ENCODE assay signal across 24 mouse cellular contexts in genomic region chr15:44288704-44289103, GRCm38 (mm10).
DNase-seq lines count a peak whose midpoint lies in the region; ATAC-seq lines count a peak whose summit lies in the region.
"Had no signal": no experiment of that assay in that cellular context is flagged by ENCODE, and none has a peak within 500 bp of the region (broad histone marks: within the 10 kb centered on the region; RNA-seq: fewer than 3 reads in every experiment).

No protein-coding gene starts in this region.

- no peaks in the 10 kb centered on the region for H3K36me3 ChIP-seq in forebrain, embryonic 14.5 days (ENCODE audit: control insufficient read depth, insufficient read depth, low read length)
- no peaks in the 10 kb centered on the region for H3K36me3 ChIP-seq in embryonic facial prominence, embryonic 10.5 days (replicated peaks)
- no peaks in the 10 kb centered on the region for H3K36me3 ChIP-seq in heart, embryonic 11.5 days (ENCODE audit: control insufficient read depth, insufficient read depth, low read length)
- H3K36me3 ChIP-seq: embryonic facial prominence, embryonic 13.5 days; heart, embryonic 13.5 days; hindbrain, embryonic 12.5 days had no signal

- ATAC-seq in forebrain, embryonic 14.5 days, result peak; percentile 76
- ATAC-seq in heart, embryonic 11.5 days (replicated peaks; ENCODE audit: insufficient number of reproducible peaks, low FRiP score, low TSS enrichment), result no peak
- ATAC-seq: CD4-positive, CD25-positive, alpha-beta regulatory T cell, adult 4 months; inflammation-experienced regulatory T-cells, adult 6 months; liver, postnatal 0 days; lung, postnatal 0 days; Patski had no signal

- DNase-seq in cerebellum, adult 18-20 months, result peak; percentile 8 to 21
- DNase-seq in cerebellum, adult 8-10 months, result no peak
- DNase-seq in brain, adult 2 months (ENCODE audit: low read depth, low spot score), result peak; percentile 5
- peak; percentile 39 for DNase-seq in cerebellum, adult 9-11 months
- DNase-seq in forebrain, embryonic 14.5 days (ENCODE audit: low spot score), result peak; percentile 46
- no peak for DNase-seq in embryonic facial prominence, embryonic 10.5 days (ENCODE audit: low spot score)
- no peak for DNase-seq in frontal cortex, postnatal 14 days (ENCODE audit: low spot score in 2 of 2)
- DNase-seq: gastrocnemius, postnatal 10 days; kidney, adult 18-20 months; liver, postnatal 0 days; right cerebral cortex, postnatal 14 days had no signal

- no peaks in the 10 kb centered on the region for H3K27me3 ChIP-seq in forebrain, embryonic 14.5 days (replicated peaks; ENCODE audit: control insufficient read depth, insufficient read depth, low read length)
- no peaks in the 10 kb centered on the region for H3K27me3 ChIP-seq in embryonic facial prominence, embryonic 10.5 days (replicated peaks; ENCODE audit: low read depth, poor library complexity, severe bottlenecking)
- H3K27me3 ChIP-seq in heart, embryonic 11.5 days (ENCODE audit: control insufficient read depth, insufficient read depth, low read length), result no peaks in the 10 kb centered on the region
- H3K27me3 ChIP-seq: embryonic facial prominence, embryonic 13.5 days; heart, embryonic 13.5 days; hindbrain, embryonic 12.5 days; Patski had no signal

- H3K4me1 ChIP-seq in forebrain, embryonic 14.5 days (ENCODE audit: control insufficient read depth, insufficient read depth, low read length), result no peaks in the 10 kb centered on the region
- H3K4me1 ChIP-seq in embryonic facial prominence, embryonic 10.5 days, result no peaks in the 10 kb centered on the region
- no peaks in the 10 kb centered on the region for H3K4me1 ChIP-seq in heart, embryonic 11.5 days (ENCODE audit: control insufficient read depth, insufficient read depth, low read length)
- H3K4me1 ChIP-seq: embryonic facial prominence, embryonic 13.5 days; heart, embryonic 13.5 days; hindbrain, embryonic 12.5 days had no signal

- H3K4me3 ChIP-seq in forebrain, embryonic 14.5 days (ENCODE audit: low read depth, low read length), result no peak overlapping the region
- H3K4me3 ChIP-seq in embryonic facial prominence, embryonic 10.5 days, result no peak overlapping the region
- no peak overlapping the region for H3K4me3 ChIP-seq in heart, embryonic 11.5 days (ENCODE audit: low read depth, low read length)
- H3K4me3 ChIP-seq: embryonic facial prominence, embryonic 13.5 days; erythroblast, embryonic 14.5 days; heart, embryonic 13.5 days; hindbrain, embryonic 12.5 days had no signal

- H3K9me3 ChIP-seq in forebrain, embryonic 14.5 days (replicated peaks; ENCODE audit: control insufficient read depth, low read length), result no peaks in the 10 kb centered on the region
- no peaks in the 10 kb centered on the region for H3K9me3 ChIP-seq in embryonic facial prominence, embryonic 10.5 days
- H3K9me3 ChIP-seq in heart, embryonic 11.5 days (replicated peaks; ENCODE audit: control insufficient read depth, low read length), result no peaks in the 10 kb centered on the region
- H3K9me3 ChIP-seq: embryonic facial prominence, embryonic 13.5 days; heart, embryonic 13.5 days; hindbrain, embryonic 12.5 days had no signal

- H3K9ac ChIP-seq in forebrain, embryonic 14.5 days (ENCODE audit: low read length), result no peak overlapping the region
- H3K9ac ChIP-seq in heart, embryonic 11.5 days (ENCODE audit: low read depth, low read length), result no peak overlapping the region
- H3K9ac ChIP-seq: embryonic facial prominence, embryonic 13.5 days; heart, embryonic 13.5 days; hindbrain, embryonic 12.5 days; liver, postnatal 0 days had no signal

- 37% methylated on average over 4 of the region's 4 CpGs for WGBS in forebrain, embryonic 14.5 days
- 77% methylated on average over 4 of the region's 4 CpGs for WGBS in embryonic facial prominence, embryonic 10.5 days
- 28% methylated on average over 4 of the region's 4 CpGs for WGBS in heart, embryonic 11.5 days (ENCODE audit: insufficient replicate concordance)

- no peak overlapping the region for H3K4me2 ChIP-seq in forebrain, embryonic 14.5 days (ENCODE audit: low read length)
- no peak overlapping the region for H3K4me2 ChIP-seq in heart, embryonic 11.5 days
- H3K4me2 ChIP-seq: embryonic facial prominence, embryonic 13.5 days; heart, embryonic 13.5 days; hindbrain, embryonic 12.5 days; liver, embryonic 11.5 days had no signal

- no peak overlapping the region for H3K27ac ChIP-seq in forebrain, embryonic 14.5 days (ENCODE audit: low read depth, low read length)
- no peak overlapping the region for H3K27ac ChIP-seq in embryonic facial prominence, embryonic 10.5 days (replicated peaks)
- no peak overlapping the region for H3K27ac ChIP-seq in heart, embryonic 11.5 days (ENCODE audit: low read depth, low read length)
- H3K27ac ChIP-seq: embryonic facial prominence, embryonic 13.5 days; heart, embryonic 13.5 days; hindbrain, embryonic 12.5 days; kidney, postnatal 0 days; macrophage; stomach, postnatal 0 days had no signal

Comparison
In these comparisons a context has a peak if more than half of its experiments do, and no peak if none do; other contexts are left out.
1. DNase-seq: peak in cerebellum, adult 18-20 months (2 of 2), brain, adult 2 months (single experiment), cerebellum, adult 9-11 months (single experiment) and forebrain, embryonic 14.5 days (single experiment); none in cerebellum, adult 8-10 months (single experiment), embryonic facial prominence, embryonic 10.5 days (single experiment) and frontal cortex, postnatal 14 days (0 of 2).